Mouse (Mus musculus) spleen, adult 2 months (tissue): ENCODE data around the gene Acvr1.

ENCODE experiments used
- CTCF ChIP-seq: fragments of 200-500 bp; IDR thresholded peaks from 2 replicates; pipeline ENCODE4 v1.5.1; 2011; ENCODE audit warnings: mild to moderate bottlenecking, inconsistent platforms; ENCODE audit not compliant: insufficient read depth, insufficient read length, insufficient replicate concordance; ENCODE audit errors: extremely low read depth
- POLR2A ChIP-seq: fragments of 200-500 bp; IDR thresholded peaks from 2 replicates; pipeline ENCODE4 v1.6.1; 2011; ENCODE audit warnings: low read depth, low read length, inconsistent platforms

GRCm38 (mm10) chr2:58566049-58566409, 928 bp downstream of the Acvr1 start:
- no peak for TF ChIP-seq CTCF
- TF ChIP-seq POLR2A = no peak
